Mouse (Mus musculus) stomach, postnatal 0 days (tissue): ENCODE measurements around the gene Ccdc155. TPM values are rescaled to one million over a fixed set of nuclear protein-coding genes. Genes with fewer than 3 reads are reported as not detected.

Source experiments
- ATAC-seq: fragments of 200-750 bp; cut with Nextera tagmentation; 2 replicates; pipeline ENCODE4 v1.8.0; 2017; ENCODE audit not compliant: low FRiP score, low TSS enrichment
- DNase-seq: peaks from one replicate; pipeline ENCODE4 v3.0.0-alpha.2; 2016; ENCODE audit warnings: low spot score
- H3K27ac ChIP-seq: fragments of 300-500 bp; sonication (generic); replicated peaks from 2 replicates; pipeline ENCODE4 v1.5.1; 2014; ENCODE audit warnings: mild to moderate bottlenecking, control low read depth
- H3K27me3 ChIP-seq: fragments of 300-500 bp; sonication (generic); 2 replicates; pipeline ENCODE4 v1.6.1; 2014; ENCODE audit warnings: low read length; ENCODE audit not compliant: control insufficient read depth, insufficient read depth
- H3K36me3 ChIP-seq: fragments of 300-500 bp; sonication (generic); 2 replicates; pipeline ENCODE4 v1.6.1; 2014; ENCODE audit warnings: low read length, mixed read lengths; ENCODE audit not compliant: control insufficient read depth, insufficient read depth
- H3K4me1 ChIP-seq: fragments of 300-500 bp; sonication (generic); replicated peaks from 2 replicates; pipeline ENCODE4 v1.6.1; 2014; ENCODE audit warnings: antibody characterized with exemption; ENCODE audit not compliant: control insufficient read depth, insufficient read depth
- H3K4me2 ChIP-seq: fragments of 300-500 bp; sonication (generic); replicated peaks from 2 replicates; pipeline ENCODE4 v1.6.1; 2014; ENCODE audit warnings: low read depth, mild to moderate bottlenecking, control low read depth, moderate library complexity
- H3K4me3 ChIP-seq: fragments of 300-500 bp; sonication (generic); 2 replicates; pipeline ENCODE4 v1.5.1; 2014; ENCODE audit warnings: low read depth, low read length, control low read depth
- H3K9ac ChIP-seq: fragments of 300-500 bp; sonication (generic); 2 replicates; pipeline ENCODE4 v1.6.1; 2014; ENCODE audit warnings: mild to moderate bottlenecking, low read length, control low read depth, mixed read lengths
- H3K9me3 ChIP-seq: fragments of 300-500 bp; sonication (generic); 2 replicates; pipeline ENCODE4 v1.6.1; 2016; ENCODE audit warnings: low read length; ENCODE audit not compliant: control insufficient read depth
- CTCF ChIP-seq: IDR thresholded peaks from 2 replicates; pipeline ENCODE4 v1.5.1; 2016; ENCODE audit warnings: antibody characterized with exemption, low read depth, mild to moderate bottlenecking, moderate library complexity
- EP300 ChIP-seq: optimal IDR thresholded peaks from 2 replicates; pipeline ENCODE3; 2016; ENCODE audit warnings: antibody characterized with exemption
- WGBS: fragments of 180-500 bp; shearing (Covaris S2); extraction: QIAGEN DNeasy Blood & Tissue Kit; methylation state at CpG from one replicate; pipeline ENCODE4 v1.1.7; 2014; 5-methylcytosine and 5-hydroxymethylcytosine counted together
- microRNA-seq: library from miRNA; unstranded; fragments of <30 nt; microRNA quantifications from one replicate; pipeline ENCODE4, GENCODE M21; 2016
- polyA plus RNA-seq: library from polyadenylated mRNA; unstranded; fragments of >200 nt; fragmentation: Nextera tagmentation; extraction: Ambion mirVana; gene quantifications from 2 replicates; pipeline ENCODE4 v1.2.1, GENCODE M21; 2015

The Ccdc155 gene
- polyA plus RNA-seq, 1 experiment from 2014 or later, result 0.13 TPM

- peak overlapping the region; percentile 78 for H3K4me2 ChIP-seq
- H3K36me3 ChIP-seq, result no peaks in the 10 kb centered on the region
- H3K9ac ChIP-seq, result no peak overlapping the region
- TF ChIP-seq CTCF, result no peak
- no peak for TF ChIP-seq EP300
- no peaks in the 10 kb centered on the region for H3K9me3 ChIP-seq
- no peak overlapping the region for H3K27ac ChIP-seq
- DNase-seq (no peak), ATAC-seq (no peak)
- no peaks in the 10 kb centered on the region for H3K4me1 ChIP-seq
- no peak overlapping the region for H3K4me3 ChIP-seq
- 75% methylated on average over 3 of the region's 3 CpGs for WGBS
- H3K27me3 ChIP-seq, result no peaks in the 10 kb centered on the region
These were observed 69.3 kb downstream of the Ccdc155 start for GRCm38 (mm10) chr7:45135370-45135769.

GRCm38 (mm10) chr7:45134544-45135026 is 70.1 kb downstream of the Ccdc155 start:
- ATAC-seq, result peak; percentile 17; the same call in 1 of the 2 replicates

More at GRCm38 (mm10) chr7:45134544-45135026, 70.1 kb downstream of the Ccdc155 start:
- H3K4me2 ChIP-seq, result no peak overlapping the region
- no peaks in the 10 kb centered on the region for H3K9me3 ChIP-seq
- no peak overlapping the region for H3K27ac ChIP-seq
- WGBS, result 16% methylated on average over 12 of the region's 12 CpGs
- no peaks in the 10 kb centered on the region for H3K36me3 ChIP-seq
- H3K4me3 ChIP-seq, result no peak overlapping the region
- peak; percentile 72 for DNase-seq
- no peak overlapping the region for H3K9ac ChIP-seq
- no peaks in the 10 kb centered on the region for H3K4me1 ChIP-seq
- H3K27me3 ChIP-seq, result no peaks in the 10 kb centered on the region
- TF ChIP-seq CTCF (no peak), EP300 (no peak)

Small RNA genes lying within 50 kb of the gene (microRNA-seq; reads per million reads assigned to microRNA genes)
- gene Mir7055, result not detected

Other genes with a start within 250 kb of the Ccdc155 start
- 5.6 and 7.3 TPM in 2 replicates for gene Cpt1c, start 230.0 kb downstream of the Ccdc155 start, polyA plus RNA-seq
- 181 and 185 TPM in 2 replicates for gene Prmt1, start 218.3 kb downstream of the Ccdc155 start, polyA plus RNA-seq
- gene Irf3, start 207.2 kb downstream of the Ccdc155 start, polyA plus RNA-seq, result 55.7 and 59.8 TPM in 2 replicates
- 23.0 and 23.4 TPM in 2 replicates for gene Bcl2l12, start 206.2 kb downstream of the Ccdc155 start, polyA plus RNA-seq
- 14.9 and 18.6 TPM in 2 replicates for gene Scaf1, start 188.5 kb downstream of the Ccdc155 start, polyA plus RNA-seq
- gene Rras, start 186.9 kb downstream of the Ccdc155 start, polyA plus RNA-seq, result 81.5 and 87.2 TPM in 2 replicates
- gene Prr12, start 152.0 kb downstream of the Ccdc155 start, polyA plus RNA-seq, result 3.4 and 3.8 TPM in 2 replicates
- 43.0 and 44.1 TPM in 2 replicates for gene Nosip, start 142.5 kb downstream of the Ccdc155 start, polyA plus RNA-seq
- 33.6 and 37.4 TPM in 2 replicates for gene Prrg2, start 142.2 kb downstream of the Ccdc155 start, polyA plus RNA-seq
- gene Rcn3, start 112.7 kb downstream of the Ccdc155 start, polyA plus RNA-seq, result 157 and 176 TPM in 2 replicates
- gene Fcgrt, start 101.0 kb downstream of the Ccdc155 start, polyA plus RNA-seq, result 76.1 and 76.9 TPM in 2 replicates
- gene Rps11, start 80.5 kb downstream of the Ccdc155 start, polyA plus RNA-seq, result 1,142 and 1,191 TPM in 2 replicates
- gene Rpl13a, start 76.1 kb downstream of the Ccdc155 start, polyA plus RNA-seq, result 1,442 and 1,485 TPM in 2 replicates
- gene Gm45713, start 68.7 kb downstream of the Ccdc155 start, polyA plus RNA-seq, result 0.17 and 1.1 TPM in 2 replicates
- gene Flt3l, start 68.5 kb downstream of the Ccdc155 start, polyA plus RNA-seq, result 2.2 and 2.3 TPM in 2 replicates
- 48.8 and 49.0 TPM in 2 replicates for gene Pih1d1, start 50.6 kb downstream of the Ccdc155 start, polyA plus RNA-seq
- 24.6 and 25.6 TPM in 2 replicates for gene Aldh16a1, start 50.3 kb downstream of the Ccdc155 start, polyA plus RNA-seq
- gene Slc17a7, start 40.9 kb downstream of the Ccdc155 start, polyA plus RNA-seq, result 0.07 TPM in 1 of 2 replicates, not detected in the other
- not detected in 2 replicates for gene Gfy, start 25.3 kb downstream of the Ccdc155 start, polyA plus RNA-seq
- not detected in 2 replicates for gene Pth2, start 23.9 kb downstream of the Ccdc155 start, polyA plus RNA-seq
- gene Dkkl1, start 7.3 kb upstream of the Ccdc155 start, polyA plus RNA-seq, result 48.4 TPM in 2 replicates
- 26.8 and 29.5 TPM in 2 replicates for gene Tead2, start 10.9 kb upstream of the Ccdc155 start, polyA plus RNA-seq
- gene Cd37, start 34.2 kb upstream of the Ccdc155 start, polyA plus RNA-seq, result 1.5 and 1.8 TPM in 2 replicates
- gene Slc6a16, start 36.2 kb upstream of the Ccdc155 start, polyA plus RNA-seq, result 0.07 and 0.18 TPM in 2 replicates
- gene Slc6a21, start 72.6 kb upstream of the Ccdc155 start, polyA plus RNA-seq, result not detected in 2 replicates
- 22.7 and 23.7 TPM in 2 replicates for gene Trpm4, start 128.9 kb upstream of the Ccdc155 start, polyA plus RNA-seq
- 0.80 and 0.85 TPM in 2 replicates for gene Hrc, start 130.4 kb upstream of the Ccdc155 start, polyA plus RNA-seq
- gene Ppfia3, start 162.1 kb upstream of the Ccdc155 start, polyA plus RNA-seq, result 6.0 and 7.1 TPM in 2 replicates
- gene Lin7b, start 165.7 kb upstream of the Ccdc155 start, polyA plus RNA-seq, result 5.9 and 6.1 TPM in 2 replicates
- gene Snrnp70, start 190.8 kb upstream of the Ccdc155 start, polyA plus RNA-seq, result 73.7 and 78.8 TPM in 2 replicates
- 0.15 and 0.17 TPM in 2 replicates for gene Kcna7, start 200.8 kb upstream of the Ccdc155 start, polyA plus RNA-seq
- gene Ntf5, start 208.8 kb upstream of the Ccdc155 start, polyA plus RNA-seq, result 1.5 and 1.8 TPM in 2 replicates
- gene Lhb, start 215.9 kb upstream of the Ccdc155 start, polyA plus RNA-seq, result not detected in 2 replicates
- 10.1 and 10.6 TPM in 2 replicates for gene Gys1, start 230.0 kb upstream of the Ccdc155 start, polyA plus RNA-seq
- gene Ruvbl2, start 233.2 kb upstream of the Ccdc155 start, polyA plus RNA-seq, result 46.2 and 46.7 TPM in 2 replicates